In the genomic region with DNA sequence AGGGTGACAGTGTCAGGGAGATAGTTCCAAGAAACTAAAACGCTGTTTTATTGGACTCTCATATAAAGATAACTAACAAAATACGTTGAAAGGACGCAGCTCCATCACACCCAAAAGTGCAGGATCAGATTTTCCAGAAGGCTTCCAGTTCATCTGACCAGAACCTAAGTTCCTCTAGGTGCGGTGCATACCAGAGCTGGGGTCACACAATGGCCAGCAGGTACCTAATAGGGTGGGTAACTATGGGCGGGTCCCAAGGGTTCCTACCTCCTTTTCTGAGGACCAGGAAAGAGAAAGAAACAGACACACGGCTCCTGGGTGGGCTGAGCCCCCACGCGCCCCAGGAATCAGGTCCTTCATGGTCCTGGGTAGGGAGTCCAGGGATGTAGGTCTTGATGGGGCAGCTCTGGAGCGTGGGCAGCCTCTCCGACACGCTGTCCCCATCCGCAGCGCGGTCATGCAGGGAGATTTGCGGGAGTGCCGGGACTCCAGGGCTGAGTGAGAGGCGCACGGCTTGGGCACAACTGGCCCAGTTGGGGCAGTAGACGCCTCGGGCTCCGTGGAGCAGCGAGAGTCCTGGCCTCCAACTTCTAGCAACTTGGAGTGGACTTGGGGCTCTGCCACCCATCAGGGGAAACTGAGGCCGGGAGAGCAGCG, we compare ENCODE assay signal across 8 mouse cellular contexts. TPM values are rescaled to one million over a fixed set of nuclear protein-coding genes. Genes with fewer than 3 reads are reported as not detected.
A peak's percentile ranks its signal among the peaks of the same experiment; 100 is the strongest.
DNase-seq lines count a peak whose midpoint lies in the region; ATAC-seq and TF ChIP-seq lines count a peak whose summit lies in the region.

No protein-coding gene starts in this region.

- no peaks in the 10 kb centered on the region for H3K9me3 ChIP-seq in embryonic facial prominence, embryonic 12.5 days
- H3K9me3 ChIP-seq in hindbrain, embryonic 13.5 days = no peaks in the 10 kb centered on the region
- H3K9me3 ChIP-seq in megakaryocyte, embryonic 14.5 days = peaks cover 4% of the 10 kb centered on the region

- ATAC-seq in embryonic facial prominence, embryonic 12.5 days (ENCODE audit: insufficient number of reproducible peaks, insufficient read depth, low FRiP score, low TSS enrichment) = peak; percentile 22
- ATAC-seq in hindbrain, embryonic 13.5 days (ENCODE audit: low FRiP score) = peak; percentile 57

- peaks cover 5% of the 10 kb centered on the region; the same call in 1 of the 2 replicates for H3K4me1 ChIP-seq in embryonic facial prominence, embryonic 12.5 days
- H3K4me1 ChIP-seq in hindbrain, embryonic 13.5 days (replicated peaks) = peaks cover 16% of the 10 kb centered on the region
- H3K4me1 ChIP-seq in megakaryocyte, embryonic 14.5 days = peaks cover 16% of the 10 kb centered on the region

- TF ChIP-seq CTCF in layer of hippocampus, adult 2 months (conservative IDR thresholded peaks at IDR 0.05) = no peak

- peak overlapping the region; percentile 79 for H3K4me3 ChIP-seq in layer of hippocampus, adult 2 months
- H3K4me3 ChIP-seq in embryonic facial prominence, embryonic 12.5 days = peak overlapping the region; percentile 77
- peak overlapping the region; percentile 72 for H3K4me3 ChIP-seq in hindbrain, embryonic 13.5 days
- peak overlapping the region; percentile 91 for H3K4me3 ChIP-seq in megakaryocyte, embryonic 14.5 days (replicated peaks)

- H3K27me3 ChIP-seq in embryonic facial prominence, embryonic 12.5 days = peaks cover 3% of the 10 kb centered on the region; the same call in 1 of the 2 replicates
- peaks cover 7% of the 10 kb centered on the region; the same call in 1 of the 2 replicates for H3K27me3 ChIP-seq in hindbrain, embryonic 13.5 days
- H3K27me3 ChIP-seq in megakaryocyte, embryonic 14.5 days (replicated peaks) = peaks cover 69% of the 10 kb centered on the region

- no peaks in the 10 kb centered on the region for H3K36me3 ChIP-seq in embryonic facial prominence, embryonic 12.5 days
- H3K36me3 ChIP-seq in hindbrain, embryonic 13.5 days = no peaks in the 10 kb centered on the region
- no peaks in the 10 kb centered on the region for H3K36me3 ChIP-seq in megakaryocyte, embryonic 14.5 days (replicated peaks; ENCODE audit: low read length)

- no peak for DNase-seq in layer of hippocampus, adult 2 months (ENCODE audit: low spot score in 2 of 2)
- DNase-seq in layer of hippocampus, postnatal 36 days = no peak
- no peak for DNase-seq in retina, postnatal 1 day
- DNase-seq in cerebellum, adult 8-10 months = no peak
- no peak for DNase-seq in spleen, adult 12 weeks (ENCODE audit: low spot score)

- peak overlapping the region; percentile 89 for H3K27ac ChIP-seq in layer of hippocampus, adult 2 months
- 0 out of 2 replicates have a peak overlapping the region, but pooled peaks have one; percentile 57 for H3K27ac ChIP-seq in embryonic facial prominence, embryonic 12.5 days
- 0 out of 2 replicates have a peak overlapping the region, but pooled peaks have one; percentile 30 for H3K27ac ChIP-seq in hindbrain, embryonic 13.5 days

- H3K4me2 ChIP-seq in embryonic facial prominence, embryonic 12.5 days (replicated peaks) = peak overlapping the region; percentile 93
- peak overlapping the region; percentile 97 for H3K4me2 ChIP-seq in hindbrain, embryonic 13.5 days

- H3K9ac ChIP-seq in embryonic facial prominence, embryonic 12.5 days = peak overlapping the region; percentile 85
- H3K9ac ChIP-seq in hindbrain, embryonic 13.5 days = peak overlapping the region; percentile 79

- 12% methylated on average over 24 of the region's 24 CpGs for WGBS in embryonic facial prominence, embryonic 12.5 days
- WGBS in hindbrain, embryonic 13.5 days = 13% methylated on average over 24 of the region's 24 CpGs

RNA-seq across cellular contexts. Expression of a gene that starts 0.8 kb away (rescaled TPM):
- 100 to 1,000 TPM; 133 to 144 TPM for total RNA-seq in layer of hippocampus, adult 2 months (2021)
- 100 to 1,000 TPM; 157 to 178 TPM for total RNA-seq in layer of hippocampus, postnatal 36 days (2021)
- 9.7 and 10.7 TPM in 2 replicates for polyA plus RNA-seq in embryonic facial prominence, embryonic 12.5 days (2016; fragmentation: Nextera tagmentation; extraction: Ambion mirVana)
- polyA plus RNA-seq in hindbrain, embryonic 13.5 days (2015; fragmentation: Nextera tagmentation; extraction: Ambion mirVana) = 5.0 and 6.0 TPM in 2 replicates
- 0.78 TPM in 1 of 2 replicates, not detected in the other for polyA plus RNA-seq in megakaryocyte, embryonic 14.5 days (2012; ENCODE audit: insufficient read depth, low replicate concordance)

Comparison
In these comparisons a context has a peak if more than half of its experiments do, and no peak if none do; other contexts are left out.
1. H3K27ac ChIP-seq: peak in every context shown above with its lines; median percentile 89 in layer of hippocampus, adult 2 months; 57 in embryonic facial prominence, embryonic 12.5 days; 30 in hindbrain, embryonic 13.5 days.